Mouse (Mus musculus) gastrocnemius, adult 2 months (tissue): ENCODE measurements at regions not wholly inside any gene's neighbourhood (a gene's known extent, or its start where the extent isn't known, plus 50 kb on each side); places are given as distances from the start of the nearest gene placed in this dataset.

Experiments
- DNase-seq: peaks from one replicate; pipeline ENCODE4 v3.0.0; 2022
- H3K27ac ChIP-seq: fragments of 200-600 bp; 2 replicates; pipeline ENCODE4 v1.8.1; 2022; ENCODE audit warnings: mild to moderate bottlenecking
- H3K4me3 ChIP-seq: fragments of 200-600 bp; 2 replicates; pipeline ENCODE4 v1.8.1; 2022; ENCODE audit warnings: mild to moderate bottlenecking, moderate library complexity
- CTCF ChIP-seq: fragments of 200-600 bp; IDR thresholded peaks from 2 replicates; pipeline ENCODE4 v1.8.1; 2022; ENCODE audit warnings: antibody characterized with exemption, mild to moderate bottlenecking, moderate library complexity
- intact Hi-C: fragments of 180-260 bp; cut with DNase I; formaldehyde crosslinking; loops from one replicate; pipeline ENCODE4 v1.15.1; 2025

DNA sequence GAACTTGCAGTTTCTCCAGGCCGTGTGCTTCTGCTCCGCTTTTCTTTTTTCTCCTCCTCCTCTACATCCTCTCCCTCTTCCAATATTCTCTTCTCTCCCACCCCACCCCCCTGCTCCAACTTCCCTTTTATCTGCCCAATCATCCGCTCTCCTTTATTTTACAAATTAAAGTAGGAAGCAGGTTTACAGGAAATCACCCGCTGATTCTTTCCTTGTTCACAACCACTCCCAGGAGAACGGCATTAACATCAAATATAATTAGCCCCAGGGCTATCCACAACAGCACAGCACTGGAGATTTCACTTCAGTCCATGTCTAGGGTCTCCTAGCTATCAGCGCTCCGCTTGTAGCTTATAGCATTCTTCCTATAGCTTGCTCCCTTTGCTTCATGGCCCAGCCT lies 268.6 kb downstream of the 1700009N14Rik start:
- no peak for TF ChIP-seq CTCF
- Histone ChIP-seq H3K27ac (no peak overlapping the region), H3K4me3 (no peak overlapping the region)
- intact Hi-C loops = no loop called here
- no peak for DNase-seq

- H3K4me3 ChIP-seq = no peak overlapping the region
- TF ChIP-seq CTCF = no peak
- intact Hi-C loops = no loop called here
- no peak overlapping the region for H3K27ac ChIP-seq
- no peak for DNase-seq
These were observed 269.9 kb downstream of the 1700009N14Rik start for GRCm38 (mm10) chr4:39719951-39720350.

DNA sequence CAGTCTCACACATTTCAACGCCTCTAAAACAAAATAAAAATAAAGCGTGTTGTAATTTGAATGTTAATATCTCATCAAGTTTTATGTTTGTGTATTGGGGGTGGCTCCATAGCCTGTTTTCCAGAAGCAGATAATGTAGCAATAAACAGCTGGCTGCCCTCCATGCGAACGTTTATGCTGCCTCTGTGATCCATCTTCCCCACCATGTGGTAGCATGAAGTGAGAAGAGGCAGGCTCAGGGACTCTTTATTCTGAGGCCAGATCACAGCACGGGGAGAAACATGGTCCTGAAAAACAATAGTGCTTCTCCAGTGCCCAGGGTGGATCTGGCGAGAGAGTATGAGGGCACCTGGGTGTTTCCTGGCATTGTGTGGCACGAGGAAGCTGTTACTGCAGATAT lies 271.4 kb downstream of the 1700009N14Rik start:
- intact Hi-C loops = no loop called here
- no peak for TF ChIP-seq CTCF
- H3K4me3 ChIP-seq = no peak overlapping the region
- no peak overlapping the region for H3K27ac ChIP-seq
- no peak for DNase-seq

DNA sequence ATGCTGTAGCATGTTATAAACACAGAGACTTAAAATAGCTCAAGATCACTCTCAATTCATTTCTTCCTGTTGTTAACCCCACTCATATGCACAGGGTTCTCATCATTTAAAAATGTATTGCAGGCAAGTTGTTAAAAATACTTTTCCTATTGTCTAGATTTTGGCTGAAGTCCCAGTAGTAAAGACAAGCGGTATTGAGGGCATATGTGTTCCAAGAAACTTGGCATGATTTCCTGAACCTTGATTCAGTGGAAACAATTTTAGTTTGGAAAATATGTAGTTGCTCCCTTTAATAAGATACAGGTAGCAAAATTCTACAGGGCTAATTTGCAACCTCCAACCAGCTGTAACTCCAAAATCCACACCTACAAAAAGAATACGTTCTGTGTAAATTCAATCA lies 315.5 kb downstream of the 1700009N14Rik start:
- TF ChIP-seq CTCF = no peak
- intact Hi-C loops = no loop called here
- no peak overlapping the region for H3K27ac ChIP-seq
- no peak for DNase-seq
- H3K4me3 ChIP-seq = no peak overlapping the region

DNA sequence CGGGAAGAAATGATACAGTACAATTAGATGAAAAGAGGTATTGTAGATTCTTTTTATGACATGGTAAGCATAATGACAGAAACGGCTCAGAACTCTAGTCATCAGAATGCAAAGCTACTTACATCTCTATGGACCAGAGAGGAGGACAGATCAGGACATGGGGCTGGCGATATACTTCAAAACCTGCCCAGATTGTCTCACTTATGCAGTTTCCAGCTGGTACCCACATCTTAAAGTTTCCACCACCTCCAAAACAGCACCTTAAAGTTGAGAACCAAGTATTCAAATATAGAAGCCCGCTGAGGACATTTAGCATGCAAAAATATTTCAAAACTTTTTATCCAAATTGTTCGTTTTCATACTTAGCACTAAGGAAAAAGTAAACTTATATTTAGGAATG lies 341.0 kb downstream of the 1700009N14Rik start:
- intact Hi-C loops = no loop called here
- Histone ChIP-seq H3K27ac (no peak overlapping the region), H3K4me3 (no peak overlapping the region)
- no peak for TF ChIP-seq CTCF
- no peak for DNase-seq

GRCm38 (mm10) chr4:39809950-39810349 lies 332.9 kb upstream of the Aco1 start:
- TF ChIP-seq CTCF = no peak
- H3K4me3 ChIP-seq = no peak overlapping the region
- intact Hi-C loops = no loop called here
- H3K27ac ChIP-seq = no peak overlapping the region
- DNase-seq = no peak

DNA sequence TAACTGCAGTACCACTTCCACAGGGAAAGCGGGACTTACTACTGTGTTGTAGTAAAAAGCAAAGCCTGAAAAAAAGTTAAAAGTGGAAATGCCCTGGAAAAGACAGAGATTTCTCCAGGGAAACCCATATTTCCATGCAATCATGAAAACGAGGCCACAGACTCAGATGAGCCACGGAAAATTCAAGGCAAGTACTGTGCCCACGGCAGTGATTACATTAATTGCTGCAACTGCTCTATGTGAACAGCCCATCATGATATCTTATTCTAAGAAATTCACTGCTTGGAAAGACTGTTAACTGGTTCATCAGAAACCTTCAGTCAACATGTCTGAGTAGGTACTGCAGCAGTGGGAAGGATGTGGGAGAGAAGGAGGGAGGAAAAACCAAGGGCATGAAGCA lies 330.1 kb upstream of the Aco1 start:
- Histone ChIP-seq H3K4me3 (no peak overlapping the region), H3K27ac (no peak overlapping the region)
- DNase-seq = no peak
- TF ChIP-seq CTCF = no peak
- intact Hi-C loops = no loop called here

GRCm38 (mm10) chr4:39815620-39816019 lies 327.3 kb upstream of the Aco1 start:
- Histone ChIP-seq H3K27ac (no peak overlapping the region), H3K4me3 (no peak overlapping the region)
- TF ChIP-seq CTCF = no peak
- DNase-seq = no peak
- intact Hi-C loops = no loop called here

GRCm38 (mm10) chr4:39817675-39818074 lies 325.2 kb upstream of the Aco1 start:
- Histone ChIP-seq H3K4me3 (no peak overlapping the region), H3K27ac (no peak overlapping the region)
- no peak for DNase-seq
- no peak for TF ChIP-seq CTCF
- intact Hi-C loops = no loop called here

DNA sequence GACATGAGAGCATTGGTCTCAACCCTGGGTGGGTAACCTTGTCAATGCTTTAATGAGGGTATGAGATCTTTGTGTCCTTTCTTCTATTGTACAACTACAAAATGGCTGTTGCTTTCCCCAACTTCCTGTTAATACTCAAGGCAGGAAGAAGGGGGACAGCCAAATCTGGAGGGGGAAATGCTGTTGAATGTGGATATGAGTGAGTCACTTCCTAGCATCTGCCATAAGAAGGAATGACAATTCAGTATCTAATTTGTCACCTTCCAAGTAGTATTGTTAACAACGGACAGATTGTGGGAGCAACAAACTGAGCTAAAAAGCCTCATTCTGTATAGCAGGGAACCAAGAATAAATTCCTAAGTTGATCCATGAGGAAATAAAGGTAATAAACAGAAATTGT lies 309.2 kb upstream of the Aco1 start:
- no peak for TF ChIP-seq CTCF
- Histone ChIP-seq H3K4me3 (no peak overlapping the region), H3K27ac (no peak overlapping the region)
- DNase-seq = no peak
- intact Hi-C loops = no loop called here
